Mouse (Mus musculus): ENCODE measurements at regions not wholly inside any gene's neighbourhood (a gene's known extent, or its start where the extent isn't known, plus 50 kb on each side); places are given as distances from the start of the nearest gene placed in this dataset.

DNA sequence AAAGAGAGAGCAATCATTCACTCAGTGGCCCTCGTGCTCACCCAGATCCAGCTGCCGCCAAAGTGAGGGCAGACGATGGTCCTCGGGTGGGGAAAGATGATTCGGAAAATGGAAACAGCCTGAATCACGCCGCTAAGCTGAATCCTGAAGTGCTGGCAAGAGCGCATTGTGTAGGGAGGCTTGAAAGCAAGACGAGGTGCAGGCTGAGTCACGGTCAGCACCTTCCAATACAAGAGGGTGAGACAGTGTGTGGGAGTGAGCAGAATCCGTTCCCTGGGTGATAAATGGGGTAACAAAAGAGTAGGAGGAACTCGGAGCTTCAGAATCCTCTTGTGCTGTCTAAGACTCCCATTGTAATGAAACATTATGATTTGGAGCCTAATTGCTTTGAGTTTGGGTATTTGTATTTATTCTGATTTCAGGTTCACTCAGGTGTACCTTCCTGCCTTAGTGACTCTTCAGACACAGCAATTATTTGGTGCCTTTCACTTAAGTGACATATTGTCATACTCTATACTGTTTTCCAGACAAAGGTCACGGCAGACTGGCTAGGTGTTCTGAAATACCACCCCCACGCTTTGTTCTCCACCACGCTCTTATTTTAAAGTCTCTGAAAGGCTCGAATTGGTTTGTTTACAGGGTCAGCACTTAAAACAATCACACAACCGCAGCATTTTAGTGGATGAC is 70.0 kb downstream of the Mbip start:
- TF ChIP-seq CTCF (IDR thresholded peaks at IDR 0.05; ENCODE audit: low read depth, low read length): no peak
- no peak for TF ChIP-seq GATA2 (IDR thresholded peaks at IDR 0.05; ENCODE audit: borderline replicate concordance, low read depth, low read length)
- TF ChIP-seq GATA1 (IDR thresholded peaks at IDR 0.05; ENCODE audit: borderline replicate concordance, low read length): no peak
